Mouse (Mus musculus) adrenal gland, adult (tissue): ENCODE data around the gene Nudt8.
"Not testable (repeated sequence)": the region's sequence is repeated elsewhere in the genome, so short reads cannot be mapped to it uniquely, and the experiment has no call there.

Source experiments
- DNase-seq, 2 experiments: peaks; one replicate each; pipeline ENCODE4 v3.0.0; 2022 to 2023; ENCODE audit warnings: low spot score in 1 of 2; ENCODE audit not compliant: inconsistent age in 2 of 2

The Nudt8 gene

GRCm38 (mm10) chr19:4000119-4000900 lies at the start of gene Nudt8, which contains the start of gene Gm49405:
Nudt8 (plus strand) TSS chr19:4000580.
Gm49405 (plus strand) TSS chr19:4000626.
- peak; percentile 98 to 99 for DNase-seq

GRCm38 (mm10) chr19:3951461-3951860 lies 48.9 kb upstream of the Nudt8 start:
- DNase-seq, result no peak

DNA sequence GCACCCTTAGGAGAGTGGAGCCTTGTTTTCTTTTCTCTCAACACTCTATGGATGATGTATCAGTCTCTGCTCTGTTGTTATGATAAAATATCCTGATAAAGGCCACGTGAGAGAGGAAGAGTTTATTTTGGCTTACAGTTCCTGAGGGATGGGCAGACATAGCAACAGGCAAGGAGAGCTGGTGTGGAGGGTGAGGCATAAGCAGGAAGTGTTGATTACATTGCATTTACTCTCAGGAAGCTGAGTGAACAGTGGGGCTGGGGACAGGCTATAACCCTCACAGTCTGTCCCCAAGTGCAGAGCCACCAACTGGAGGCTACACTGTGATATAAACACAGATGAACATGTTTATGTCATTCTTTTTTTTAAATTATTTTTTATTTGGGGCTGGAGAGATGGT lies 48.3 kb upstream of the Nudt8 start:
- no peak for DNase-seq

DNA sequence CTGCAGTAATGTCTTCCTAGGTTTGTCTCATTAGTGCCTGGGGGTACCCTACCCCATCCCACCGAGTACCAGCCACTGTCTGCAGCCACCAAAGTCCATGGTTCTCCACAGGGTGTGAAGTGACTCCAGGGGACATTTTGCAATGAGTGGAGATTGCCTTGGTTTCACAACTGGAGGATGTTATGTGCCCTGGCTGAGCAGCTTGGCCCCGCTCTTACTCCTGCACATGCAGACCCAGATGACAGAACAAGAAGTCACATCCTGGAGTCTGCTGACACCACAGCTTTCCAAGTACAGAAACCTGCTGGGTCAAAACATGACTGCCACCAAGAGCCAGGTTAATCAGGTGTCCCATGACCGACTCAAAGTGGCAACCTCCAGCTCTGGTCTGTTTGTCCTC lies 45.3 kb upstream of the Nudt8 start:
- DNase-seq, result no peak

- DNase-seq, result peak in 1 of 2 experiments; percentile 62
Measured at GRCm38 (mm10) chr19:3955804-3956203, 44.6 kb upstream of the Nudt8 start.

GRCm38 (mm10) chr19:3957296-3958036 lies 42.9 kb upstream of the Nudt8 start:
- not testable (repeated sequence) for DNase-seq

DNA sequence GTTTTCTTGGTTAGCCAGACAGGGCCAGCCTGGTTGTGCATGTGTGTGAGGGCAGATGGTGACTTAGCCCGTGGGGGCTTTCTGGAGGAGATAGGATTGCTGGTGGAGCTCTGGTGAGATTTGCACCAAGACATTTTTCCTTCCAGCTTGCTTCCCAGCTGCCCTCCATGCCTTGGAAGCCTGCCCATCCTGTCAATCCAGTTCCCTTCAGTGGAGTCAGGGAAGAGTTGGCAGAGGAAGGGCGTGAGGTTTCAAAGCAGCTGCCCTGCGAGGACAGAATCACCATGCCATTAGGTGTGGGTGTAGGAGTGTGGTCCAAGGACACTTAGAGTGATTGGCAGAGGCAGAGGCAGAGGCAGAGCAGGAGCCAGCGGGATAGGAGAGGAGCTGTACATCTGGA lies 41.9 kb upstream of the Nudt8 start, which contains the start of gene Aldh3b3:
Gene Aldh3b3 (plus strand): TSS at position 176 of the 400 bp plus-strand sequence.
- no peak for DNase-seq

- no peak for DNase-seq
Measured at GRCm38 (mm10) chr19:3959030-3959429, 41.4 kb upstream of the Nudt8 start.

- DNase-seq, result no peak
Measured at GRCm38 (mm10) chr19:3960211-3960610, 40.2 kb upstream of the Nudt8 start.

DNA sequence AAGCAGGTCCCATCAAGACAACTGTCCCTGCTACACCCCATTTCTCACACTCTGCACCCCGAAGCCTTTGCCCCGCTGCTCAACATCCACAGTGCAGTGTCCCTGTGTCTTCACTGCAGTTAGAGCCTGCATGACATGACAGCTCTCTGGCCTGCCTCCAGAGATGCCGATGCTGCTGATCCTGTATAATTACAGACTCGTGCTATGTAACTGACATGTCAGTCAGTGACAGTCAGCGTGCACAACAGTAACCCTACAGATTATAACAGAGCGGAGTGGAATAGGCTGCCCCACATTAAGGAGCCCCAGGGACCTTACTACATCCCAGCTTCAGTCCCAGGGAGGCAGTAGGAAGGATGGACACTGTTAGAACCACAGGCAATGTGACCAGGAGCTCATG lies 38.6 kb upstream of the Nudt8 start:
- not testable (repeated sequence) for DNase-seq

- no peak for DNase-seq
Measured at GRCm38 (mm10) chr19:3962469-3962868, 37.9 kb upstream of the Nudt8 start.

- DNase-seq, result no peak
Measured at GRCm38 (mm10) chr19:3964030-3964429, 36.4 kb upstream of the Nudt8 start.

DNA sequence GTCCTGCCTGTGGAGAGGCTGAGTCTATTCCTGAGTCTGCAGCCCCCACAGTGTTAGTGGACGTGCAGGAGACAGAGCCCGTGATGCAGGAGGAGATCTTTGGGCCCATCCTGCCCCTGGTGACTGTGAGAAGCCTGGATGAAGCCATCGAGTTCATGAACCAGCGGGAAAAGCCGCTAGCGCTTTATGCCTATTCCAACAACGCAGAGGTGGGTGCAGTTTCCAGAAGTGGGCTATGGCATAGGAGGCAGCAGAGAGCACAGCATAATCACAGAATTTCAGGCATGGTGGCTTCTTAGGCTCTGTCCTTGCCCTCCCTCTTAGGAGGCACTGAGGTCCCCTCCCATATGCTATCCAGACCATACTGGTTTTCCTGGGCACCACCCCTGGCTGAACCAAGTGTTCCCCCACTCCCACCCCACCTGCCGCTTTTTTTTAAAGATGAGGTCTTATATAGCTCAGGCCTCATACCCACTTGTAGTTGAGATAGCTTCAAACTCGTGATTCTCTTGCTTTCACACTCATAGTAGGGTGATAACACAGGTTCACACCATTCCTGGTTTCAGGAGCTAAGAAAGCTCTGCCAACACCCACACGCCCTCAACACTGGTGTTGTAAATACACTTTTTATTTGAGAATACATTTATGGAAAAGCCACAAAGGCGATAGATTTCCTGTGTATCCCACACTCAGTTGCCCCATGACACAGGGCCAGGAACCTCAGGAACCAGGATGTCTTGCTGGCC lies 33.9 kb upstream of the Nudt8 start:
- DNase-seq, result no peak

DNA sequence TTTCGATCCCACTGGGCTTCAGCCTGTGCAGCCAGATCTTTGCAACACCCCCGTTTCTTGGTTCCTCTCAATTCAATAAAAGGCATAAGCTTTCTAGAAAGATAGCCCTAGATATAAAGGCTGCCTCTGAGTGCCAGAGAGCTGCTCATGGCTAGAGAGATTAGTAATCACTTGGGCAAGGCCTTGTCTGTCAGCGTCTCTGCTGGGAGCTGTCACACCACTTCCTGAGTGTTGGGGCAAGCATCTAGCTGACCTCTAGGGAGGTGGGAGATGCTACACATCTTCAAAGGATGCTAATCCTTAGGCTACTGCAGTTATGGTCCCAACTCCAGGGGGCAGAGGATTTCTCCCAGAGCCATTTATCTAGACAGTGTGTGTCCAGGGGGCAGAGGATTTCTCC lies 33.1 kb upstream of the Nudt8 start:
- no peak for DNase-seq

- no peak for DNase-seq
Measured at GRCm38 (mm10) chr19:3972229-3972628, 28.2 kb upstream of the Nudt8 start, which contains the start of gene Aldh3b2. Aldh3b2 (plus strand) TSS chr19:3972328.

DNA sequence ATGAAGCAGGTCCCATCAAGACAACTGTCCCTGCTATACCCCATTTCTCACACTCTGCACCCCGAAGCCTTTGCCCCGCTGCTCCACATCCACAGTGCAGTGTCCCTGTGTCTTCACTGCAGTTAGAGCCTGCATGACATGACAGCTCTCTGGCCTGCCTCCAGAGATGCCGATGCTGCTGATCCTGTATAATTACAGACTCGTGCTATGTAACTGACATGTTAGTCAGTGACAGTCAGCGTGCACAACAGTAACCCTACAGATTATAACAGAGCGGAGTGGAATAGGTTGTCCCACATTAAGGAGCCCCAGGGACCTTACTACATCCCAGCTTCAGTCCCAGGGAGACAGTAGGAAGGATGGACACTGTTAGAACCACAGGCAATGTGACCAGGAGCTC lies 25.8 kb upstream of the Nudt8 start:
- DNase-seq, result not testable (repeated sequence)

GRCm38 (mm10) chr19:3975866-3976265 lies 24.5 kb upstream of the Nudt8 start:
- DNase-seq, result no peak

- DNase-seq, result peak; percentile 73 to 94
Measured at GRCm38 (mm10) chr19:3980309-3980708, 20.1 kb upstream of the Nudt8 start.

GRCm38 (mm10) chr19:3980917-3981316 lies 19.5 kb upstream of the Nudt8 start:
- no peak for DNase-seq

- no peak for DNase-seq
Measured at GRCm38 (mm10) chr19:3983527-3984200, 16.7 kb upstream of the Nudt8 start.

- peak; percentile 86 to 88 for DNase-seq
Measured at GRCm38 (mm10) chr19:3985261-3985681, 15.1 kb upstream of the Nudt8 start.
